Mouse (Mus musculus) midbrain, embryonic 11.5 days (tissue): ENCODE measurements at regions not wholly inside any gene's neighbourhood (a gene's known extent, or its start where the extent isn't known, plus 50 kb on each side); places are given as distances from the start of the nearest gene placed in this dataset.

Experiments used
- ATAC-seq: fragments of 200-750 bp; cut with Nextera tagmentation; 2 replicates; pipeline ENCODE4 v1.8.0; 2017; ENCODE audit warnings: moderate TSS enrichment, moderate library complexity; ENCODE audit not compliant: low FRiP score
- DNase-seq: peaks from one replicate; pipeline ENCODE4 v3.0.0; 2015; ENCODE audit warnings: low spot score; ENCODE audit errors: missing footprints
- H3K27ac ChIP-seq: fragments of 300-500 bp; sonication (generic); 2 replicates; pipeline ENCODE4 v1.5.1; 2014; ENCODE audit warnings: low read depth, low read length
- H3K27me3 ChIP-seq: fragments of 300-500 bp; sonication (generic); 2 replicates; pipeline ENCODE4 v1.6.1; 2014; ENCODE audit warnings: mild to moderate bottlenecking, low read length, moderate library complexity, mixed read lengths; ENCODE audit not compliant: control insufficient read depth, insufficient read depth
- H3K36me3 ChIP-seq: fragments of 300-500 bp; sonication (generic); 2 replicates; pipeline ENCODE4 v1.6.1; 2014; ENCODE audit warnings: mild to moderate bottlenecking, low read length, moderate library complexity, mixed read lengths; ENCODE audit not compliant: control insufficient read depth, insufficient read depth
- H3K4me1 ChIP-seq: fragments of 300-500 bp; sonication (generic); 2 replicates; pipeline ENCODE4 v1.6.1; 2014; ENCODE audit warnings: low read length; ENCODE audit not compliant: control insufficient read depth, insufficient read depth
- H3K4me2 ChIP-seq: fragments of 300-500 bp; sonication (generic); 2 replicates; pipeline ENCODE4 v1.6.1; 2014; ENCODE audit warnings: mild to moderate bottlenecking, moderate library complexity
- H3K4me3 ChIP-seq: fragments of 300-500 bp; sonication (generic); 2 replicates; pipeline ENCODE4 v1.5.1; 2014; ENCODE audit warnings: low read depth, low read length
- H3K9ac ChIP-seq: fragments of 300-500 bp; sonication (generic); 2 replicates; pipeline ENCODE4 v1.6.1; 2014; ENCODE audit warnings: low read length
- H3K9me3 ChIP-seq: fragments of 300-500 bp; sonication (generic); 2 replicates; pipeline ENCODE4 v1.6.1; 2016; ENCODE audit warnings: low read length; ENCODE audit not compliant: control insufficient read depth
- WGBS: fragments of 180-500 bp; shearing (Covaris S2); extraction: QIAGEN DNeasy Blood & Tissue Kit; methylation state at CpG from one replicate; pipeline ENCODE4 v1.1.7; 2014; 5-methylcytosine and 5-hydroxymethylcytosine counted together

DNA sequence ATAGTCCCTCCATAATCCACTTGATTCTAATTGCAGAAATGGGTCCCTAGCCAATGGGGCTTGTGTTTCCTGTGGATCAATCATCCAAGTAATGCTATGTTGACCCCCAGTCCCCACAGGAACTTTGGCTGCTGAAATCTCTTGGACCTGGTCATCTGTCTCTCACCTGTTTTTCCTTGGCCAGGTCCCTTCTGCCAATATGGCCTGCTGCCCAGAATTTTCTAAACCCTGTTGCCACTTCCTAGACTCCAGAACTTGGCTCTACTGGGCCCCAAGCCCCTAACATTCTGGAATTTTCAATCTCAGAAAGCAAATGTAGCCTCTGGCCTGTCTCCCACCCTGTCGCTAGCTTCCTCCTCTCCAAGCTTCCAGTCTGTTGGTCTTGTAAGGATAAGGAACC is 139.6 kb downstream of the Inhbb start:
- no peaks in the 10 kb centered on the region for H3K9me3 ChIP-seq
- no peaks in the 10 kb centered on the region for H3K4me1 ChIP-seq
- H3K4me3 ChIP-seq: no peak overlapping the region
- 94% methylated on average over 1 of the region's 1 CpGs for WGBS
- H3K36me3 ChIP-seq: no peaks in the 10 kb centered on the region
- no peaks in the 10 kb centered on the region for H3K27me3 ChIP-seq
- no peak overlapping the region for H3K4me2 ChIP-seq
- no peak overlapping the region for H3K9ac ChIP-seq
- H3K27ac ChIP-seq: no peak overlapping the region
- ATAC-seq (no peak), DNase-seq (peak; percentile 33)

DNA sequence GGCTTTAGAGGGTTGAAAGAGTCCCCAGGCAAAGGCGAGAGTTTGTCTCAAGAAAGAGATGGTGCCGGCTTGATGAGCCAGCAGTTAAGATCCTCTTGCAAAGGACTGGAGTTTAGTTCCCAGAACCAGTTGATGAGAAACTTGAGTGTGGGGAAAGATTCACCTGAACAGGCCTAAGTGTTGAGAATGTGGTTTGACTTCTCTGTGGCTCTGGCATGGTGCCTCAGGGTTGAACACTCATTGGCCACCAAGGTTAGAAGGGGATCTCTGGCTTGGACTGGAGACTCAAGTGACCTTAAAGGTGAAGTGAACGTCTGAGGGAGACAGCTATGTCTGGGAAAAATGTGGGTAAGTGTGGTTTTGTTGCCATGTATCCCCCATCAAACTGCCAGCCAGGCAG is 142.8 kb downstream of the Inhbb start:
- no peaks in the 10 kb centered on the region for H3K4me1 ChIP-seq
- ATAC-seq (no peak), DNase-seq (no peak)
- H3K4me2 ChIP-seq: no peak overlapping the region
- H3K9me3 ChIP-seq: no peaks in the 10 kb centered on the region
- H3K4me3 ChIP-seq: no peak overlapping the region
- WGBS: 82% methylated on average over 3 of the region's 3 CpGs
- H3K27me3 ChIP-seq: no peaks in the 10 kb centered on the region
- H3K9ac ChIP-seq: no peak overlapping the region
- no peak overlapping the region for H3K27ac ChIP-seq
- no peaks in the 10 kb centered on the region for H3K36me3 ChIP-seq

DNA sequence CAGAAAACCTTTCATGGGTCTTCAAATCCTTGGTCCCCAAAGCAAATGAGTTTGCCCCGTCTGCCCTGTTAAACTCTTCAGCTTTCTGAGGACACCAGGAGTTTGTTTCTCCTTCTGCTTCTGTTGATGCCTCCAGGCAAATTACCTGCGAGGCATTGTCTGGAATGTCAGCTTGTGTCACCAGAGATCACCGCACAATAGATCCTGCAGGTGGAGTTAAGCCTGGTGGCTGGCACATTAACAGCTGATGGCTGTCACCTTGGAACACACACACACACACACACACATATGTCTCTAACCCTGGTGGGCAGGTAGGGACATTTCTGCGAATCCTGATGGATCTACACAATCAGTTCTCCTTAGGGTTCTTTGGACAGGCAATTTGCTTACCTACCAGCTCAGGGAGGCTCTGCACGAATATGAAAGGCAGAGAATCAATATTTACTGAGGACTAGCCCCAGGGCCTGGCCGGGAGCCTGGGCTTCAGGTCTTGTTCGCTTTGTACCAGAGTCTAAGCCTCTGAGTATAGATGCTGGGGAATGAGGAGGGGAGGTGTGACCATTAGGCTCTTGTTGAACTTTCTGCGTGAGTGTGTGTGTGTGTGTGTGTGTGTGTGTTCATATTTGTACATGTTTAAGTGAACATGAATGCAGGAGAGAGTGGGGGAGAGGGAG is 143.4 kb downstream of the Inhbb start:
- Histone ChIP-seq H3K4me1 (no peaks in the 10 kb centered on the region), H3K9me3 (no peaks in the 10 kb centered on the region), H3K27me3 (no peaks in the 10 kb centered on the region), H3K4me2 (no peak overlapping the region), H3K27ac (no peak overlapping the region; the same call in 1 of the 2 replicates), H3K4me3 (no peak overlapping the region), H3K9ac (no peak overlapping the region), H3K36me3 (no peaks in the 10 kb centered on the region)
- ATAC-seq (no peak), DNase-seq (peak; percentile 78)
- 77% methylated on average over 8 of the region's 8 CpGs for WGBS

DNA sequence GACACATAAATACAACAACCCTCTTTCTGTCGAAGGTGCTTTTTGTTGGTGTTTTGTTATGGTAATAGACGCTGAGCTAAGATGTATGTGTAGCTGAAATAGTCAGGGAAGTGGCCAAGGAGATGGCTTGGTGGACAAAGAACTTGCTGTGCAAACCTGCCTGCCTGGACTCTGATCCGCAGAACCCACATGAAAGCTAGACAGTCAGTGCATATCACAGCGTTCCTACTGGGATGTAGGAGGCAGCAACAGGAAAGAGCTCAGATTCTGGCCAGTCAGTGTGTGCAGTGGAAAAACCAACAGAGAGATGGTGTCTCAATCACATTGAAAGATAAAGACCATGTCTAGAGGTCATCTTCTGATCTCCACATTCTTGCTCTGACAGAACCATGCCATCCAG is 144.1 kb downstream of the Inhbb start:
- no peak overlapping the region for H3K9ac ChIP-seq
- H3K4me2 ChIP-seq: no peak overlapping the region
- H3K9me3 ChIP-seq: no peaks in the 10 kb centered on the region
- H3K36me3 ChIP-seq: no peaks in the 10 kb centered on the region
- H3K27me3 ChIP-seq: no peaks in the 10 kb centered on the region
- no peaks in the 10 kb centered on the region for H3K4me1 ChIP-seq
- DNase-seq: peak; percentile 12
- 75% methylated on average over 4 of the region's 4 CpGs for WGBS
- H3K27ac ChIP-seq: no peak overlapping the region
- no peak for ATAC-seq
- no peak overlapping the region for H3K4me3 ChIP-seq

DNA sequence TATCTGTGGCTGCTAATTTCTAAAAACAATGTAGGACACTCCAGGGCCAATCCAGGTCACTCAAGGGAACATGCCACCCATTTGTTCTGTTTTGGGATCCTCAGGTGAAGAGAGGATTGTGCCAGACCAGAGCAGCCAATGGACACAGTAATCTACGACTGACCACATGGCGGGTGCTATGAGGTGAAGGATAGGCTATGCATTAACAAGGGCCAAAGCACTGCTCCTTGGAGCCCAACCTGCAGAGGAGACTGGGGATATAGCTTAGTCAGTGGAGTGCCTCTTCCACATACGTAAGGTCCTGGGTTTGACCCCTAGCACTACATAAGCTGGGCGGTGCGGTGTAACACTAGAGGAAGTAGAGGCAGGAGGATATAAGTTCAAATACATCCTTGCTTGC is 156.0 kb downstream of the Inhbb start:
- no peak overlapping the region for H3K9ac ChIP-seq
- H3K36me3 ChIP-seq: no peaks in the 10 kb centered on the region
- 83% methylated on average over 5 of the region's 5 CpGs for WGBS
- no peak overlapping the region for H3K27ac ChIP-seq
- H3K9me3 ChIP-seq: no peaks in the 10 kb centered on the region; the same call in 1 of the 2 replicates
- H3K4me1 ChIP-seq: peaks cover 9% of the 10 kb centered on the region
- ATAC-seq (peak; percentile 38; the same call in 1 of the 2 replicates), DNase-seq (no peak)
- H3K27me3 ChIP-seq: peaks cover 22% of the 10 kb centered on the region
- H3K4me3 ChIP-seq: no peak overlapping the region
- no peak overlapping the region for H3K4me2 ChIP-seq

DNA sequence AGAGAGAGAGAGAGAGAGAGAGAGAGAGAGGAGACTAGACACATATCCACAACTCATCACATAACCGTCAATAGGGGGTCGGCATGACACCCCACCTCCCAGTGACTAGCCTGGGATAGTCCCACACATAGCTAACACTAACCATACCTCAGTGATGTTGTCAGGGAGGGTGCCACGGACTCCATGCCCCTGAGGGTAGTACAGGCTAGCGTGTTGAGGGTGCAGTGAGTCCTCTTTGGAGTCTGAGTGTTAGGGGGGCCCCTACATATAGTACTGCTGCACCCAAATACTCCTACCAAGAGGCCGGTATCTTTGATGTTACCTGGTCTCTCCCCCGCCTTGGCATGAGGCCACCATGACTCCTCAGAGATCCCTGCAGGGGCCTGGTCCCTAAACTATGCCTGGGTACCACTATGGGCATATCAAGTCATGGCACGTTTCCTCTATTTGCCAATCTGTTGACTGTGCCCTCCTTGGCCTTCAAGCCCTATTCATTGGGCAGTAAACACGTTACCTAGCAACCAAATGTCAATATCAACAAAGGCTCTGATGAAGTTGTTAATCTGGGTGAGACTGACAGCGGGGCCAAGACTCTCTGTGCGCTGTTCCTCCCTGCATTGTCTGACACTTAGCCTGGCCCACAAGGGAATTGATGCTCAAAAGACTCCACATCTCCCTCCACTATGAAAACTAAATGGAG is 156.7 kb downstream of the Inhbb start:
- Histone ChIP-seq H3K27ac (no peak overlapping the region), H3K9me3 (no peaks in the 10 kb centered on the region; the same call in 1 of the 2 replicates), H3K4me3 (no peak overlapping the region), H3K9ac (no peak overlapping the region), H3K4me2 (no peak overlapping the region), H3K27me3 (peaks cover 22% of the 10 kb centered on the region), H3K4me1 (peaks cover 9% of the 10 kb centered on the region), H3K36me3 (no peaks in the 10 kb centered on the region)
- ATAC-seq (peak; percentile 91), DNase-seq (peak; percentile 88)
- WGBS: 55% methylated on average over 10 of the region's 10 CpGs

DNA sequence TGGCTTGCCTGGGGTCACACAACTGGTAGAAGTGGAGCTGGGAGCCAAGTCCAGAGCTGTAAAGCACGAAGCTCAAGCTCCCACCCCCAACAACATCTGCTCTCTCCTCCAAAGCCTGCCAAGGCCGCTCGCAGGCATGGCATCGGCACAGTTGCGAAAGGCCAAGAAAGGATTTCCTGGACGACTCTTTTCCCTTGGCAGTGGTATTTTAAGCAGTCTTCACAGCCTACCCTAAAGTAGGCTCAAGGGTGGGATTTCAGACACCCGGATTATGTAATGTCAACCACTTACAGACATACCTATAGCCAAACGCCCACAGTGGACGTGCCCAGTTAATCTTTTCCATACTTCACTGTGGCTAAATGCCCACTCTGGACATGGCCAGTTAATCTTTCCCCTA is 162.6 kb downstream of the Inhbb start:
- peaks cover 6% of the 10 kb centered on the region for H3K4me1 ChIP-seq
- H3K9ac ChIP-seq: no peak overlapping the region
- no peak overlapping the region for H3K4me3 ChIP-seq
- ATAC-seq: no peak
- H3K36me3 ChIP-seq: no peaks in the 10 kb centered on the region
- no peaks in the 10 kb centered on the region; the same call in 1 of the 2 replicates for H3K9me3 ChIP-seq
- H3K27ac ChIP-seq: no peak overlapping the region
- peaks cover 7% of the 10 kb centered on the region; the same call in 1 of the 2 replicates for H3K27me3 ChIP-seq
- 90% methylated on average over 9 of the region's 9 CpGs for WGBS
- H3K4me2 ChIP-seq: no peak overlapping the region
- DNase-seq: no peak

DNA sequence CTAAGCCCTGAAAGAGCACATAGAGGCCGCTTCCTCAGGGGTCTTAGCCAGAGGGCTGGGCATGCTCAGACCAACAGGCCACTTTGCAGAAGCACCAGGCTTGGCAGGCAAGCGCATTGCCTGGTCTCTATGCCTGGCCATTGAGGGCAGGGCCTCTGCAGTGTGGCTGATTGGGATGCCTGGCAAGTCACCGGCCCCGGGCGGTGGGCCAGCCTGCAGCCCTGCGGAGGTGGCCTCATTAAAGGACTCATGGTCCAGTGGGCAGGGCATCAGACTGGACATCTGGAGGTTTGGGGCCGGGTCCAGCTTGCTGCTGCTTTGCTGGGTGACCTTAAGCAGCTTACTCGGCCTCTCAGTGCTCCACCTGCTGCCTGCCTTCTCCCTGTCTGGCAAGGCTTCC is 165.3 kb downstream of the Inhbb start:
- Histone ChIP-seq H3K4me2 (no peak overlapping the region), H3K9ac (no peak overlapping the region), H3K4me1 (peaks cover 6% of the 10 kb centered on the region), H3K4me3 (no peak overlapping the region), H3K27ac (no peak overlapping the region; the same call in 1 of the 2 replicates), H3K36me3 (no peaks in the 10 kb centered on the region), H3K27me3 (no peaks in the 10 kb centered on the region), H3K9me3 (no peaks in the 10 kb centered on the region; the same call in 1 of the 2 replicates)
- WGBS: 70% methylated on average over 8 of the region's 8 CpGs
- ATAC-seq: no peak
- no peak for DNase-seq

DNA sequence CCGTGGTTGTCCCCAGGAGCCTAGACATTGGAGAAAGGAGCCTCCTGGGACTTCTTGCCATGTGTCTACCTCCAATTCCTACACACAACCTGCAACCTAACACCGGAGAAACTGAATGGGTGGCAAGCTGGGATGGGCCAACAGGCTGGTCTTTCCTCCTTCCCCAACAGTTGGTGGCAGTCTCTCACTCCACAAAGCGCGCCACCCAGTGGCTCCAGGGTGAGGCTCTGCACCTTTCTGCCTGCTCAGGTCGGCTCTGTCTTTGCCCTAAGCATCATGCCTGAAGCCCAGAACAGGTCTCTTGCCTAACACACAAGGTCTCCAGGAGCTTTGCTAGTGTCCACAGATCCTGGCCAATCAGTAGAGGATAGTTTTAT is 166.0 kb downstream of the Inhbb start:
- H3K36me3 ChIP-seq: no peaks in the 10 kb centered on the region
- peaks cover 6% of the 10 kb centered on the region for H3K4me1 ChIP-seq
- H3K27me3 ChIP-seq: no peaks in the 10 kb centered on the region
- H3K9ac ChIP-seq: no peak overlapping the region
- H3K4me3 ChIP-seq: no peak overlapping the region
- 40% methylated on average over 5 of the region's 5 CpGs for WGBS
- H3K9me3 ChIP-seq: no peaks in the 10 kb centered on the region
- DNase-seq: peak; percentile 83
- H3K4me2 ChIP-seq: no peak overlapping the region
- 0 out of 2 replicates have a peak, but pooled peaks have one; percentile 6 for ATAC-seq
- H3K27ac ChIP-seq: no peak overlapping the region
